Mouse (Mus musculus): ENCODE measurements around the gene Ccdc57.

The Ccdc57 gene

DNA sequence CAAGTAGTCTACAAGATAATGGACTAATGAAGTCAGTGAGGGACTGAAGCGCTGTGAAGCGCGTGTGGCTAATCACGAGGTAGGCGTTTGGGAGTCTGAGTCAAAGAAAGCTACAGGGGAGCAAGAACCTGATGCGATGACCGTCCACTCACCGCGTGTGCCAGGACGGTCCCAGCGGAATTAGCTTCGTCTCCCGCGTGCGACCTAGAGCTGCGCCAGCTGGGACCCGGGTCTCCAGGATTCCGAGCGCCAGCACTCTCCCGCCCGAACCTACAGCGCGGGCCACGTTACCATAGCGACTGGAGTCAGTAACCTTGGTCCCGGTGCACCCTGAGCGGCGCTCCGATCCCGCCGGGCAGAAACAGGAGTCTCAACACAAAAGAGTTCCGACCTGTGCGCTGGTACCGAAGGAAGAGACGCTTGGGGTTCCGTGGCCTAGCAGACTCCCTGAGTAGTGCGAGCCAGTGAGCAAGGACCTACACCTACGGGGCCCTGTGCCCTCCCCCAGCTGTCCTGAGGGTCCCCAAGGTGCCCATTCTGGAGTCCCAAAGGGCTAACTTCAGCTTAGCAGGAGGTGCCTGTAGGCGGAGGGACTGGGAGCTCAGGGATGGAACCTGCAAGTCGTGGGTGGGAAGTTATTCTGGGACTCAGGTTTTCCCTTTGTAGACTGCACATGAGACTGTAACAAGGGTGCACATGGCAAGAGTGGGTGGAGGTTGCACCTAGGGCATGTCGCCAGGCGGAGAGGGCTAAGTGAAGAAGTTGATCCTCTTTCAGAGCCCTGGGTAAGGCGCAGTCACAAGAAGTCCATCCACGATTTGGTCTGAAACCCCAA, at the start of gene Ccdc57:
Gene Ccdc57 (minus strand): TSS at position 309 of the 835 bp plus-strand sequence.
- DNase-seq (ENCODE audit: low read depth, low spot score): peak; percentile 82

DNA sequence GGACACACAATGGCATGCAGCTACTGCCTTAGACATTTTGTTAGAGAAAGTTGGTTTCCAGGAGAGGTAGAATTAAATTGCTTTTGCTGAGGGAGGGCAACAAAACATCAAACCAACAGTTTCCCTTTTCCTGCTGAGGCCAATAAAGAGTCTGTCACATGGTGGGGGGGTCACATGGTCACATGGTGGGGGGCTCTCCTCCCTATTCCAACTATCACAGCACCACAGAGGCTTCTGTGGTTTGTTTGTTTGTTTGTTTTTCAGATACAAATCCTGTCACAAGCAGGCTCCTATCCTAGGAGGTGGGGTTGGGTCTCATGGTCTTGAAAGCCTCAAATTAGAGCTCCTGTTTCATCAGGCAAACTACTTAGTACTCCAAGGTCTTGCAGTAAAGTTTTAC, 49.8 kb upstream of the Ccdc57 start:
- DNase-seq (ENCODE audit: low read depth, low spot score): no peak

DNA sequence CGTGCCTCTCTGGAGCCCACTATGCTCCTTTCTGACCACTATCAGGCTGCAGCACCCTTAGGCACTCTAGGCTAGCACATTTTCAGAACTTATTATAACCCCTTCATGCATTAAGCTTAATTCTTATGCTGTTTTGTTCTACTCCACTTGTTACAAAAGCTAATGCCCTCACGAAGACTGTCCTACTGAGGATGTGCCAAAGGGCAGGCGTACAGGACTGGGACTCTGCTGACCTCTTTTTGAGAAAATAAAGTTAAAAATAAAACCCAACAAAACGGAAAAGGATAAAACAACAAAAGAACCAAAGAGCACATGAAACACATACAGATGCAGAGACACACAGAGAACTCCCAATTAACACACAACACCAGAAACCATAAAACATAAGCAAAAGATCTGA, 49.0 kb upstream of the Ccdc57 start:
- no peak for DNase-seq (ENCODE audit: low read depth, low spot score)

- DNase-seq (ENCODE audit: low read depth, low spot score): no peak
Observed at GRCm38 (mm10) chr11:120980427-120981035, 47.9 kb upstream of the Ccdc57 start.

- DNase-seq (ENCODE audit: low read depth, low spot score): no peak
Observed at GRCm38 (mm10) chr11:120979711-120980426, 47.2 kb upstream of the Ccdc57 start.

GRCm38 (mm10) chr11:120973318-120973717, 40.6 kb upstream of the Ccdc57 start:
- DNase-seq (ENCODE audit: low read depth, low spot score): no peak

DNA sequence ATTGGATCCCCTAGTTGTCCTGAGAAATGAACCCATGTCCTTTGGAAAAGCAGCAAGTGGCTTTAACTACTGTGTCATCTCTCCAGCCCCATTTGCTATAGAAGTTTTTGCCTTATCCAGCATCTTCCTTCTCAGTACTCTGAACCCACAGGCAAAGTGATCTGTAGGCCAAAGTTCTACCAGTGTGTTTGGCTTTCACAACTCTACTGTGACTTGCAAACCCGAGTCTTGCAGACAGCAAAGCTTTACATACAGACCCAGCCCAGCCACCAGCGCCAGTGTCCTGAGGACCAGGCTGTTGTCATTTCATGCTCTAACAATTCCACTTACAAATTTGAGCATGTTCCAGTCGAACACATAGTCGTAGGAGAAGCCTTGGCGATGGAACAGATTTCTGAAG, 38.6 kb upstream of the Ccdc57 start:
- DNase-seq (ENCODE audit: low read depth, low spot score): no peak

- no peak for DNase-seq (ENCODE audit: low read depth, low spot score)
Observed at GRCm38 (mm10) chr11:120969742-120970141, 37.1 kb upstream of the Ccdc57 start.

DNA sequence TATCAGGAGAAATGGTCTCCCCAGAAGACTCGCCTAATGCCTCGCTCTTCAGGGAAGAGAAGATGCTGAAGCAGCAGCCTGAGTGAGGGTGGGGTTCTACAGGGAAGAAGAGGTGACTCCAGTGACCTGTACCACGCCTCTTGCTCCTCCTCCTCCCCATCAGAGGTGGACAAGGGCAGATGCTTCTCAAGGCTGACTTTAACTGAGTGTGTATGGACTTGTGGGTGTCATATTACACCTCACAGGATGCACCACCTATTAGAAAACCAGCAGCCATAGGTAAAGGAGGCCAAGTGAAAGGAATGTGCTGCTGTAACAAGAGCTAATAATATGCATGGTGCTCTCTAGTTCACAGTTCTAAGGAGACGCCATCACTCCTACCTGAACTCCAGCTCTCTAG, 32.9 kb upstream of the Ccdc57 start:
- no peak for DNase-seq (ENCODE audit: low read depth, low spot score)

GRCm38 (mm10) chr11:120964195-120965157, 31.8 kb upstream of the Ccdc57 start:
- no peak for DNase-seq (ENCODE audit: low read depth, low spot score)

DNA sequence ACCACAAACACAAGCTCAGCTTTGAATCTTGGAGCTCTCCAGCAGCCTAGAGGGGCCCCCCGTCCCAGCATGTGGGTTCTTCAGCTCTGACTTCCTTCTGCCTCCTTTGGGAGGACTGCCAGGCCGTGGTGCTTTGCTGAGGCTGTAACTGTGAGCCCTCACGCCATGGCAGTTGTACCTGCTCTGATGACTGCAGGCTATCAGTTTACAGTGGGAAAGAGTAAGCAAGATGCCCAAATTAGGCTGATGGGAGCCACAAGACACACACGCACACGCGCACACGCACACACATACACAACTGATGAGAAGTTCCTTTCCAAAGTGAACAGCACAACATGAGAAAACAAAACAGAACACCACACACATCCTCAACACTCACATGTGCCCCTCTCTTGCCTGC, 30.2 kb upstream of the Ccdc57 start:
- peak; percentile 62 for DNase-seq (ENCODE audit: low read depth, low spot score)

GRCm38 (mm10) chr11:120962050-120962771, 29.5 kb upstream of the Ccdc57 start:
- no peak for DNase-seq (ENCODE audit: low read depth, low spot score)

GRCm38 (mm10) chr11:120961594-120961993, 28.9 kb upstream of the Ccdc57 start:
- no peak for DNase-seq (ENCODE audit: low read depth, low spot score)

GRCm38 (mm10) chr11:120960248-120960647, 27.6 kb upstream of the Ccdc57 start:
- DNase-seq (ENCODE audit: low read depth, low spot score): no peak

DNA sequence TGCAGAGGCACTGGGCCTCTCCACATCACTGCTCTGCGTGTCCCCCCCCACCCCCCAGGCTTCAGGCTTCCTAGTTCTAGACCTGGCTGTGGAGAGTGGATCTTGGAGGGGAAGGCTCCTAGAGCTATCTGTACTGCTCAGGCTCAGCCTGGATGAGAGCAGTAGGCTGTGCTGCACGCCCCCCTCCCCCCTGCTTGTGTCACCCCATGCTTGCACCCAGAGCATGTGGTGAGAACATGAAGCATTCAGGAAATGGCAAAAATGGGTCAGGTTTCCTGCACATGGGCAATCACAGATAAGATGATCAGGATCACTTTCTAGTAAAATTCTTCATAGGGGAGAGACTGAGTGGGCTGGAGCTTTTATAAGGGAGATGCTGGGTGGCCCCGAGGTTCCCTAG, 26.9 kb upstream of the Ccdc57 start:
- DNase-seq (ENCODE audit: low read depth, low spot score): no peak

DNA sequence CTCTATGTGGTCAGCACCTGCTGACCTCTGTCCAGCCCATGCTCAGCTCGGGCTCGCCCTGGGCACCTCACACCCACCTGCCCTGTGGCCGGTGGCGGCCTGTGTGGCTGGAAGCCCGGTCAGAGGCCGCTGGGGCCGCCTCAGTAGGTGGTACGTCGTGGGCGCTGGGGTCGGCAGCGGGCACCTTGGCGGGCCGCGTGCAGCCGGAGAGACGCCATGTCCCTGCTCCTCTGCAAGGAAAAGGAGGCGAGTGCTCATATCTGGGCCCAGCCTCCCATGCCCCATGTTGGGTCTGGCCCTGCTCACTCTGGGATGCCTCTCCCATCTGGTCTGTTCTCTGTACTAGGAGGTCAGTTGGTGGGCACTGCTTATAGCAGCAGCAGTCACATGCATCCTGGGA, 26.4 kb upstream of the Ccdc57 start:
- no peak for DNase-seq (ENCODE audit: low read depth, low spot score)

DNA sequence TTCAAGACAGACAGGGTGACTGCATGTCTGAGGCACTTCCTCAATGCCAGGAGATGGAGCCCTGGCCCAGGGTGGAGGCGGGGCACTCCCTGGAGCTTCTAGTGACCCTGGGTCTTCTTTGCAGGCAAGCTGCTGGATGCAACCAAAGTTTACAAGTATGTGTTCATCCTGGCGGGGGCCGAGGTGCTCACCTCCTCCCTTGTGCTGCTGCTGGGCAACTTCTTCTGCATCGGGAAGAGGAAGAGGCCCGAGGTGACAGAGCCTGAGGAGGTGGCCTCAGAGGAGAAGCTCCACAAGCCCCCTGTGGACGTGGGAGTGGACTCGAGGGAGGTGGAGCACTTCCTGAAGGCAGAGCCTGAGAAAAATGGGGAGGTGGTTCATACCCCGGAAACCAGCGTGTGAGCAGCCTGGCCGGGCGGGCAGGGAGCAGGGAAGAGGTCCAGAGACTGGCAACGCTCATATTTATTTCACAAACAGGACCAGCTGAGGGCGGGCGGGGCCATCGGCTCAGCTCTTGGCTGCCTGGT, 25.1 kb upstream of the Ccdc57 start:
- DNase-seq (ENCODE audit: low read depth, low spot score): no peak

DNA sequence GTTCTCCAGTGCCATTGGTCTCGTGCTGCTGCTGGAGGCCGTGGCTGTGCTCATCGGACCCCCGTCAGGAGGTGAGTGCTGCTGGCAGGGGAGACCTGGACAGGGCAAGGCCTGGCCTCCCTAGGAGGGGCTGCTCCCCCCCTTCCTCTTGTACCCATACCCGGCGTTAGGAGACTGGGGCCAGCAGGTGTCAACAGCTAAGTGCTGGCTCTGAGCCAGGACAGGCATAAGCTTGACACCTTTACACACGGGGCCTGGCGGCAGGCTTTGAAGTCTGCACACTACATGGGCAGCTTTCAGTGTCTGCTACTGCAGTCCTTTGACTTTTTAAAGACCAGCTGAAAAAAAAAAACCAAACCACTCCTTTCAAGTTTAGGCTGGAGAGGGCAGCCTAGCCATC, 24.4 kb upstream of the Ccdc57 start:
- no peak for DNase-seq (ENCODE audit: low read depth, low spot score)

- DNase-seq (ENCODE audit: low read depth, low spot score): no peak
Observed at GRCm38 (mm10) chr11:120955701-120956100, 23.0 kb upstream of the Ccdc57 start.

DNA sequence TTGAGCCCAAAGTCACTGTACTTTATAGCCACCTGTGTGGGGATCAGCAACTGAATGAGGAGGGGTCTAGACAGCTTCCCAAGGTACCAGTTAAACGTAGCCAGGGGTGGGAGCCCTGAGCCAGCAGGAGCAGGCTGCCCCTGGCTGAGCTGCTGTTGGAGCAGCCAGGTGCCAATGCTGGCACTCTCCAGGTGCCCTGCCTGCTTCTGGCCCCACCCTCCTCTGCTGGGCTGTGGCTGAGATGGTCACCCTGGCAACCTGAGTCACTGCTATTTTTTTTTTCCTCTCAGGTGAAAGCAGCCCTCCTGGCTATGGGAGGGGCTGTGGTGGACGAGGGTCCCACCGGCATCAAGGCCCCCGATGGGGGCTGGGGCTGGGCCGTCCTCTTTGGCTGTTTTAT, 22.3 kb upstream of the Ccdc57 start:
- no peak for DNase-seq (ENCODE audit: low read depth, low spot score)
